Mouse (Mus musculus): Measurements from ENCODE around the gene Slc35e3. TPM values are rescaled to one million over a fixed set of nuclear protein-coding genes. Genes with fewer than 3 reads are reported as not detected.
"Not testable (repeated sequence)": the region's sequence is repeated elsewhere in the genome, so short reads cannot be mapped to it uniquely, and the experiment has no call there.

The Slc35e3 gene
- polyA plus RNA-seq, 1 experiment from 2014 or later: 19.8 TPM

GRCm38 (mm10) chr10:117724136-117724718, 21.9 kb downstream of the Slc35e3 start:
- Histone ChIP-seq H3K9me3 (ENCODE audit: control insufficient read depth, low read length) (no peaks in the 10 kb centered on the region), H3K27me3 (ENCODE audit: control insufficient read depth, insufficient read depth, low read length) (no peaks in the 10 kb centered on the region), H3K27ac (replicated peaks; ENCODE audit: low read depth, low read length) (no peak overlapping the region), H3K9ac (ENCODE audit: low read length) (no peak overlapping the region), H3K4me3 (ENCODE audit: low read depth, low read length) (no peak overlapping the region), H3K4me1 (ENCODE audit: control insufficient read depth, insufficient read depth, low read length) (no peaks in the 10 kb centered on the region), H3K4me2 (ENCODE audit: low read depth, severe bottlenecking) (no peak overlapping the region), H3K36me3 (ENCODE audit: control insufficient read depth, insufficient read depth, low read length) (no peaks in the 10 kb centered on the region)
- WGBS: 77% methylated on average over 5 of the region's 5 CpGs
- DNase-seq (ENCODE audit: low spot score) (no peak), ATAC-seq (ENCODE audit: insufficient number of reproducible peaks, low FRiP score, low TSS enrichment, low read depth) (no peak)

GRCm38 (mm10) chr10:117718161-117719119, 27.7 kb downstream of the Slc35e3 start:
- H3K27ac ChIP-seq (replicated peaks; ENCODE audit: low read depth, low read length): no peak overlapping the region
- H3K9me3 ChIP-seq (ENCODE audit: control insufficient read depth, low read length): no peaks in the 10 kb centered on the region
- no peaks in the 10 kb centered on the region for H3K4me1 ChIP-seq (ENCODE audit: control insufficient read depth, insufficient read depth, low read length)
- H3K4me3 ChIP-seq (ENCODE audit: low read depth, low read length): no peak overlapping the region
- H3K36me3 ChIP-seq (ENCODE audit: control insufficient read depth, insufficient read depth, low read length): no peaks in the 10 kb centered on the region
- H3K27me3 ChIP-seq (ENCODE audit: control insufficient read depth, insufficient read depth, low read length): no peaks in the 10 kb centered on the region
- DNase-seq (ENCODE audit: low spot score) (no peak), ATAC-seq (ENCODE audit: insufficient number of reproducible peaks, low FRiP score, low TSS enrichment, low read depth) (no peak)
- no peak overlapping the region for H3K4me2 ChIP-seq (ENCODE audit: low read depth, severe bottlenecking)
- WGBS: 62% methylated on average over 19 of the region's 19 CpGs
- H3K9ac ChIP-seq (ENCODE audit: low read length): no peak overlapping the region

- H3K4me1 ChIP-seq (ENCODE audit: control insufficient read depth, insufficient read depth, low read length): no peaks in the 10 kb centered on the region
- 18% methylated on average over 4 of the region's 4 CpGs for WGBS
Observed at GRCm38 (mm10) chr10:117717583-117717982, 28.6 kb downstream of the Slc35e3 start.

GRCm38 (mm10) chr10:117716686-117717085, 29.5 kb downstream of the Slc35e3 start:
- Histone ChIP-seq H3K4me3 (ENCODE audit: low read depth, low read length) (no peak overlapping the region), H3K9ac (ENCODE audit: low read length) (no peak overlapping the region), H3K27me3 (ENCODE audit: control insufficient read depth, insufficient read depth, low read length) (no peaks in the 10 kb centered on the region), H3K4me2 (ENCODE audit: low read depth, severe bottlenecking) (no peak overlapping the region), H3K36me3 (ENCODE audit: control insufficient read depth, insufficient read depth, low read length) (no peaks in the 10 kb centered on the region), H3K9me3 (ENCODE audit: control insufficient read depth, low read length) (no peaks in the 10 kb centered on the region), H3K27ac (replicated peaks; ENCODE audit: low read depth, low read length) (no peak overlapping the region), H3K4me1 (ENCODE audit: control insufficient read depth, insufficient read depth, low read length) (no peaks in the 10 kb centered on the region)
- ATAC-seq (ENCODE audit: insufficient number of reproducible peaks, low FRiP score, low TSS enrichment, low read depth) (no peak), DNase-seq (ENCODE audit: low spot score) (no peak)
- 86% methylated on average over 3 of the region's 3 CpGs for WGBS

More at GRCm38 (mm10) chr10:117717583-117717982, 28.6 kb downstream of the Slc35e3 start:
- Histone ChIP-seq H3K27me3 (ENCODE audit: control insufficient read depth, insufficient read depth, low read length) (no peaks in the 10 kb centered on the region), H3K36me3 (ENCODE audit: control insufficient read depth, insufficient read depth, low read length) (no peaks in the 10 kb centered on the region), H3K4me3 (ENCODE audit: low read depth, low read length) (no peak overlapping the region), H3K9ac (ENCODE audit: low read length) (no peak overlapping the region), H3K9me3 (ENCODE audit: control insufficient read depth, low read length) (no peaks in the 10 kb centered on the region), H3K4me2 (ENCODE audit: low read depth, severe bottlenecking) (no peak overlapping the region), H3K27ac (replicated peaks; ENCODE audit: low read depth, low read length) (no peak overlapping the region)
- ATAC-seq (ENCODE audit: insufficient number of reproducible peaks, low FRiP score, low TSS enrichment, low read depth) (no peak), DNase-seq (ENCODE audit: low spot score) (peak; percentile 41)

GRCm38 (mm10) chr10:117715654-117716053, 30.5 kb downstream of the Slc35e3 start:
- WGBS: 88% methylated on average over 1 of the region's 1 CpGs
- not testable (repeated sequence) for H3K9ac ChIP-seq (ENCODE audit: low read length); H3K4me1 ChIP-seq (ENCODE audit: control insufficient read depth, insufficient read depth, low read length); H3K27ac ChIP-seq (replicated peaks; ENCODE audit: low read depth, low read length); H3K4me2 ChIP-seq (ENCODE audit: low read depth, severe bottlenecking); DNase-seq (ENCODE audit: low spot score); H3K4me3 ChIP-seq (ENCODE audit: low read depth, low read length); ATAC-seq (ENCODE audit: insufficient number of reproducible peaks, low FRiP score, low TSS enrichment, low read depth); H3K9me3 ChIP-seq (ENCODE audit: control insufficient read depth, low read length); H3K27me3 ChIP-seq (ENCODE audit: control insufficient read depth, insufficient read depth, low read length); H3K36me3 ChIP-seq (ENCODE audit: control insufficient read depth, insufficient read depth, low read length)

- no peak for DNase-seq (ENCODE audit: low spot score)
Observed at GRCm38 (mm10) chr10:117714928-117715500, 31.2 kb downstream of the Slc35e3 start.

GRCm38 (mm10) chr10:117714048-117714545, 32.1 kb downstream of the Slc35e3 start:
- Histone ChIP-seq H3K4me3 (ENCODE audit: low read depth, low read length) (no peak overlapping the region), H3K4me1 (ENCODE audit: control insufficient read depth, insufficient read depth, low read length) (peaks cover 4% of the 10 kb centered on the region; the same call in 1 of the 2 replicates), H3K4me2 (ENCODE audit: low read depth, severe bottlenecking) (no peak overlapping the region), H3K9ac (ENCODE audit: low read length) (no peak overlapping the region), H3K27me3 (ENCODE audit: control insufficient read depth, insufficient read depth, low read length) (no peaks in the 10 kb centered on the region), H3K9me3 (ENCODE audit: control insufficient read depth, low read length) (no peaks in the 10 kb centered on the region), H3K27ac (replicated peaks; ENCODE audit: low read depth, low read length) (no peak overlapping the region), H3K36me3 (ENCODE audit: control insufficient read depth, insufficient read depth, low read length) (no peaks in the 10 kb centered on the region)
- 85% methylated on average over 3 of the region's 3 CpGs for WGBS
- ATAC-seq (ENCODE audit: insufficient number of reproducible peaks, low FRiP score, low TSS enrichment, low read depth) (no peak), DNase-seq (ENCODE audit: low spot score) (no peak)

More at GRCm38 (mm10) chr10:117714928-117715500, 31.2 kb downstream of the Slc35e3 start:
- H3K9me3 ChIP-seq (ENCODE audit: control insufficient read depth, low read length): no peaks in the 10 kb centered on the region
- H3K4me1 ChIP-seq (ENCODE audit: control insufficient read depth, insufficient read depth, low read length): no peaks in the 10 kb centered on the region
- H3K36me3 ChIP-seq (ENCODE audit: control insufficient read depth, insufficient read depth, low read length): no peaks in the 10 kb centered on the region
- H3K27me3 ChIP-seq (ENCODE audit: control insufficient read depth, insufficient read depth, low read length): no peaks in the 10 kb centered on the region
- H3K27ac ChIP-seq (replicated peaks; ENCODE audit: low read depth, low read length): no peak overlapping the region
- H3K4me2 ChIP-seq (ENCODE audit: low read depth, severe bottlenecking): no peak overlapping the region
- ATAC-seq (ENCODE audit: insufficient number of reproducible peaks, low FRiP score, low TSS enrichment, low read depth): no peak
- no peak overlapping the region for H3K9ac ChIP-seq (ENCODE audit: low read length)
- no peak overlapping the region for H3K4me3 ChIP-seq (ENCODE audit: low read depth, low read length)
- 78% methylated on average over 4 of the region's 4 CpGs for WGBS

- Histone ChIP-seq H3K4me2 (ENCODE audit: low read depth, severe bottlenecking) (no peak overlapping the region), H3K27me3 (ENCODE audit: control insufficient read depth, insufficient read depth, low read length) (no peaks in the 10 kb centered on the region), H3K36me3 (ENCODE audit: control insufficient read depth, insufficient read depth, low read length) (no peaks in the 10 kb centered on the region), H3K9me3 (ENCODE audit: control insufficient read depth, low read length) (no peaks in the 10 kb centered on the region), H3K4me3 (ENCODE audit: low read depth, low read length) (no peak overlapping the region), H3K27ac (replicated peaks; ENCODE audit: low read depth, low read length) (no peak overlapping the region), H3K9ac (ENCODE audit: low read length) (no peak overlapping the region), H3K4me1 (ENCODE audit: control insufficient read depth, insufficient read depth, low read length) (peaks cover 4% of the 10 kb centered on the region; the same call in 1 of the 2 replicates)
- WGBS: 96% methylated on average over 8 of the region's 8 CpGs
- DNase-seq (ENCODE audit: low spot score): no peak
- ATAC-seq (ENCODE audit: insufficient number of reproducible peaks, low FRiP score, low TSS enrichment, low read depth): no peak
Observed at GRCm38 (mm10) chr10:117713466-117713865, 32.7 kb downstream of the Slc35e3 start.

All from limb, embryonic 11.5 days (tissue).